Mouse (Mus musculus): ENCODE results near the gene Trdmt1.

The Trdmt1 gene

DNA sequence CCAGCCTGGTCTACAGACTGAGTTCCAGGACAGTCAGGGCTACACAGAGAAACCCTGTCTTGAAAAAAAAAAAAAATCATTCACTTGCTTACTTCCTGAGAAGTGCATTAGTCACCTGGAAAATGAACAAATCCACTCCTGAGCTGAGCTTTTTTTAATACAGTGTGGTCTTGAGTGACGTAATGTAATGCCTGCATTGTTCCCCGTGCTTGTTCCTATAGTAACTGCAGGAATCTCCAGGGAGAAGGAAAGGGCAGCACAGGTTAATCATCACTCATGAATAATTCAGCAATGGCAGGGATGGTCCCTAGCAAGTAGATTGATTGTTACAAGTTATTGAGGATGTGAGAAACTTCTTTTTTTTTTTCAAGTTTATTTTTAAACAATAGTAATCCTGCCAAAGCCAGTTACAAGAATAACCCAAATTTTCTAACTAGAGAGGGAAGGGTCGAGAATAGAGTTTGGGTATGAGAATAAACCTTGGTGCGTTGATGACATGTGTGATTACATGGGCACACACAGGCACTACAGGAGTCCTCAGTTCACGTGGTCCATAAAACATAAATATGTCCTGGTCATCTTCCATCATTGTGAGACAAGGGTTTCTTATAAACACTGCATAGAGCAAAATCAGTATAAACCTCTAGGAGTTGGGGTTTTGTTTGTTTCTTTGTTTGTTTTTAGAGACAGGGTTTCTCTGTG, 44.0 kb downstream of the Trdmt1 start:
- DNase-seq (ENCODE audit: low read depth, low spot score), result peak; percentile 57

DNA sequence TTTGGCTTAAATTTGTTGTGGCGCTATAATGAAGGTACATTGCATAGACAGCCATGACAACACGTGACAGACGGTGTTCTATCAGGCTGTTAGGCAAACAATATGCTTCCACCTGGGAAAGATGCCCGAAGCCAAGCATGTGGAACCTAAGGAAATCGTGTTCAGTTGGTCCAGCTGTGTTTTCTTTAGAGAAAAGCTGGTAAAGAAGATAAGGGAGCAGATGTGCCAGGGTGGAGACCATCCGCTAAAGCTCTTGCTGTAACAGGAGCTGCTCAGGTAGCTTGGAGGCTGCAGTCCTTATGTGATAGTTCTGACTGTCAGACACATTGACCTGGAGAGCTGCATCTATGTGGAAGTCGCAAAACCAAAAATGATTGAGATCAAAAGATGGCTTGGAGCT, 45.3 kb downstream of the Trdmt1 start:
- DNase-seq (ENCODE audit: low read depth, low spot score), result no peak

DNA sequence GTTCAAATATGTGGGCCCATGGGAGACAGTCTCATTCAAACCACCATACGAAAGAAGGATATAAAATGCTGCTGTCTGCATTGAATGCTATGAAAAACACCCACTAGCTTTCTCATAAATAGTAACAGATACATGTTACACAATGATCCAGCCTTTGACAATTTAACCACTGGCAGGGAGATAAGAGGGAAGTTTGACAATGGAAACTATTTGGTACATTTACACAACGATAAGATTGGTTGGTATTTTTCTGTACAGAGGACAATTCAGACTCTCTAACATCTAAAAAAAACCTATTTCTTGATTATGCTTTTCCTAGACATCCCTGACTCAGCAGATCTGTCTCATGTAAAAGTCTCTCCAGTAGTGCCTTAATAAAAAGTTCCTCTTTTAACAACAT, 48.4 kb downstream of the Trdmt1 start:
- peak; percentile 12 for DNase-seq (ENCODE audit: low read depth, low spot score)

DNA sequence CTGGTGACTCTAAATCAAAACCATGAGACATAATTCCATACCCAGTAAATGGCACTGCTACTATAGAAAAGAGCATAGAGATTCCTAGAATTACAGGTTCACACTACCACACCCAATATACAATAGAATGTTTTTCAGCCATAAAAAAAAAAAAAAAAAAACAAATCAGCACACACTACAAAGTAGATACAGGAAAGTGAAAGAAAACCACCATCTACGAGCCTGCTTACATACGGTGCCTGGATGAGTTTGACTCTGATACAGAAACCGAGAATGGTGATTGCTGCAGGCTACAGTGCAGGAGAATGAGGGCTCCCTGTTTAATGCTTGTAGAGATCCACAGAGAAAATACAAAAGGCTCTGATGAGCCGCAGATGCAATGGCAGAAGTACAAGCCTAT, 51.5 kb downstream of the Trdmt1 start:
- no peak for DNase-seq (ENCODE audit: low read depth, low spot score)

DNA sequence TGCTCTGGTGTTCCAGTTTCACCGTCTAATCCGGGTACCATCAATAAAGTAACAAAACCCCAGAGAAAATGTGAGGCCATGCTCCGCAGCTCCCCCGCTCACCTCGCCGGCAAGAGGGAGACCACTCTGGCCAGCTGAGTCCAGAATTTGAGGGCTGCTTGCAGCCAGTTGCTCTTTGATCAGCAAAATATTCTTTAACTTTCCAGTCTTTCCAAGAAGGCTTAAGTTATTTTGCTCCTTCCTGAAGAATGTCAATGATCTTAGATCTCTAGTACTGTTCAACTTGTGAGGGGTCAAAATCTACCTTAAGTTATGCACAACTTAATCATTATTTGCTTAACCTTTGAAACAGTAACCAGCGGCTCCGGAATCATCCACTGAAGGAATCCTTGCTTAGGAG, 52.7 kb downstream of the Trdmt1 start, which contains the start of gene Cubn:
TSS of gene Cubn (minus strand) at position 80 of the 400 bp plus-strand sequence.
- DNase-seq (ENCODE audit: low read depth, low spot score), result no peak

DNA sequence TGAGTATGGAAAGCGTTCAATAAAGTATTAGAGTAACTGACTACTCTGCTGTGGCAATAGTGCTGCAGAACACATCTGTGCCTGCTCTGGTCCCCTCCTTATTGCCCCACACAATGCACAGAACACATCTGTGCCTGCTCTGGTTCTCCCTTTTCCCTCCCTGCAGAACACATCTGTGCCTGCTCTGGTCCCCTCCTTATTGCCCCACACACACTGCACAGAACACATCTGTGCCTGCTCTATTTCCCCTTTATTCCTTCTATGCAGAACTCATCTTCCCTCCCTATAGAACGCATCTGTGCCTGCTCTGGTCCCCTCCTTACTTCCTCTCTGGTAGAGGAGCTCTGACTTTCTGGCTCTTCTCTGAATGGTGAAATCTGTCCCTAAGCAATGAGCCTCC, 54.0 kb downstream of the Trdmt1 start:
- no peak for DNase-seq (ENCODE audit: low read depth, low spot score)

DNA sequence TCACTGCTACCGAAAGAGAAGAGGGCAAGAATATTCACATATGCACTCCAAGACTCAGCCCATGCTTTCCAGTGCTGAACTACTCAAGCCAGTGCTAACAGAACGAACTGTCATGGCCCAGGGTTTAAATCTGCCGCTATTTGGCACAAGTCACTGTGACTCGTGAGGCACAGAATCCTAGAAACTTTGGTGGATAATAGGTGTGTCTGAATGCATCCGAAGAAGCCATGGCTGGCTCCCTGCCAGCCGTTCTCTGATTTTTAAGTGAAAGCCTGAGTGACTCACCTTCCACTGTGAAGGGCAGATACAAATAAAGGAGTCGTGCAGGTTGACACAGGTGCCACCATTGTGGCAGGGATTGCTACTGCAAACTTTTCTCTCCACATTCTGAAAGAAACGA, 58.0 kb downstream of the Trdmt1 start:
- DNase-seq (ENCODE audit: low read depth, low spot score), result no peak

DNA sequence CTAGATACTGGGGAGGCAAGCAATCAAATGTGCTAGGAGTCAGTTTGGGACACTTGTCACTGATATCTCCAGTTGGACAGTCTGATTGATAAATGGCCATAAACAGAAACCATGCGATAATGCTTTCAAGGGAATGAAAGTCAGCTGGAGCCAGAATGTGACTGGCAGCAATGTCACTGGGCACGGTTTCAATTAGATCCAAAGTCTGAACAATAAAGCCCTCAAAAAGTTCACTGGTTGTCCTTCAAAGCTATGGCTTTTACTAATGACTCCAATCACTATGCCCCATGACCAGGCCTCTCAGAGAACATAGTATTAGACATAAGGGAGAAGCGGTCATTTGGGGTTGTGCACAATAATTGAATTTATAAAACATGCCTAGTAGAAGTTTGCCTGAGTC, 59.9 kb downstream of the Trdmt1 start:
- no peak for DNase-seq (ENCODE audit: low read depth, low spot score)

DNA sequence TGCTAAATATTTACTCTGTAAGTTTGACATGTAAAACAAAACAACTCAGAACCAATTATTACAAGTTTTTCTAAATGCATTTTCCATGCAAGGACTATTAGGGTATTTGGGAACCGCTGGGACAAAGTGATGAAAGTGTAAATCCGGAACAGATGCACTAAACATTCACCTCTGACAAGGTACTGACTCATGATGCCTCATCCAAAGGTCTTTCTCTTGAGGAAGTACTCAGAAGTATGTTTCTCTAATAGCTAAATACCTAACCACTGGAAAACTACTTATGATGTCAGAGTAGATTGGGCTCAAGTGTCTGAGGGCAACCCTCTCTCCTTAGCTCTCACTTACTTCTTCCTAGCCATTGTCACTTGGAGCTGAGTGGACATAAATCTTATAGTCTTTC, 63.7 kb downstream of the Trdmt1 start:
- DNase-seq (ENCODE audit: low read depth, low spot score), result no peak

DNA sequence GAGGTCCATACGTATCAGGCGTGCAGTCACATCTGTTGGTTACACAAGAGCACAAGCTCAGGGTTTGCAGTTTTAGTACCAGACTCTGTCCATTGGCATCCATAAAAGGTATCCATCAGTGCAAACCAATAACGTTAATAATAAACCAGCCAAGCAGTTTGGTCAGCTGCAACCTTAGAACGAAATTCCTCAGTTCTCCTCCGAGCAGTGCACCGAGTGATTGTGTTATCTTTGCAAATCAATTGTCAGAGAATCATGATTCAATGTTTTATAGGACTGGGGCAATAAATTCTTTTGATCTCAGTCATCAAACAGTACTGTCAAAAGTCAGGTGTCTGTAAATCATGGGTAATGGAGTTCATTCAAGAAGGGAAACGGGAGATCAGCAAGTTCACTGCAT, 65.3 kb downstream of the Trdmt1 start:
- no peak for DNase-seq (ENCODE audit: low read depth, low spot score)

DNA sequence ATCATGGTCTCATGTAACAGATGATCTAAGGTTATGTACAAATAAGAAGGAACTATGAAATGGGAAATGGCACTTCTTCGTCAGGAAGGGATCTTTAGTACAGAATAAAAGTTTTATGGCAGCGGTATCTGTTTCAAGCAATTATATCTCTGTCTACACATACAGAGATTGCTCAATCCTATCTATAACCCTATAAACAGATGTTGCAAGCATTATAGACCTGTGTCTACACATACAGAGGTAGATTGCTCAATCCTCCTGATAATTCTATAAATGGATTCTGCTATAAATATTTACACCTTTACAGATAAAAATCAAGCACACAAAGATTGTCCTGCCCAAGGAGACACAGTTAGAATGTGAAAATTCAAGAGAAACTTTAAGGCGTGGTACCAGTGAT, 74.4 kb downstream of the Trdmt1 start:
- no peak for DNase-seq (ENCODE audit: low read depth, low spot score)

DNA sequence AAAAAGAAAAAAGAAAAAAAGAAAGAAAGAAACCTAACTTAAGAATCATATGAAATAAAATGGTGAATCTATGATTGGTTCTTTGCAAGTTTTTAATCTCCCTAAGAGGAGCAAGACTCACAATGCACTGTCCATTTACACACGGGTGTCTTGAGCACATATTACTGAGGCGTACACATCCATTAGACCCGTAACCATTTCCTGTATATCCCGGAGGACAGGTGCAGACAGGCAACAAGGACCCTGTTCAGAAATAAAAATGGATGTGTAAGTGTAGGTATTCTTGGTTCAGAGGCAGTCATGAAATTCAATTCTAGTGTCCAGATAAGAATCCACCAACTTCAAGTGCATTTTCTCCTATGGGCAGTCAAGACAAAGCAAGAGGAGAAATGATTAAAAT, 74.8 kb downstream of the Trdmt1 start:
- no peak for DNase-seq (ENCODE audit: low read depth, low spot score)

DNA sequence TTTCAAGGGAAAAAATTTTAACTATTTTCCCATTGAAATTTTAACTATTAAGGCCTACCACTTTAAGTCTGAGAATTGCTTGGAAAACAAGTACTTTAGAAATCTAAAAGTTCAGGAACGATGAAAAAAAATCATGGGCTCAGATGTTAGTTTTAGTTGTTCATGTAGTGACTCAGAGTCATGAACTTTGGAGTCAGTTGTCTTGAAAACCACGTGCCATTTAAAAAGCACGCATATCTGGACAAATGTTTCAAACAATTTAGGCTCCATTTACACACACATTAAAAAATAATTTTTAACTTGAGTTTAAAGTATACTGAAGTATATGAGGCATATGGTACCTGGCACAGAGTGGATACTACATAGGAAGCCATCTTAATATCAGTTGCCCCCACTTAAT, 77.8 kb downstream of the Trdmt1 start:
- DNase-seq (ENCODE audit: low read depth, low spot score), result no peak

Measured in brain, adult 2 months (tissue).